Mouse (Mus musculus) stomach, postnatal 0 days (tissue): Measurements from ENCODE around the gene Acer3.

Experiments
- CTCF ChIP-seq: IDR thresholded peaks from 2 replicates; pipeline ENCODE4 v1.5.1; 2016; ENCODE audit warnings: antibody characterized with exemption, low read depth, mild to moderate bottlenecking, moderate library complexity
- EP300 ChIP-seq: optimal IDR thresholded peaks from 2 replicates; pipeline ENCODE3; 2016; ENCODE audit warnings: antibody characterized with exemption

DNA sequence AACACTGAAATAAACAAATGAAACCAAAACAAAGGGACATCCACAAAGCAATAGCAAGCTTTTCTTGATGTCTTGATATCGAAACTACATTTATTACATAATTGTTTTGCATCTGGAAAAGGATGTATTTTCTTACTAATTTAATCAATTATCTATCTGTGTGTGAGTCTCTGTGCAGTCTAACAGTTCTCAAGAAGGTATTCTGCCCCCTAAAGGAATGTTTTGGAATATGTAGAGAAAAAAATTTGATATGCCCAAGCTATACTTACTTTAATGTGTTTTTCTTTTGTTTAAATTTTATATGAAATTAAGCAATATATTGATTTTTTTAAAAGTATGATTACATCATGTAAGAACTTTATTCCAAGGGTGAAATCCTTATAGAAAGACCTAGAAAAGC, 130.4 kb downstream of the Acer3 start:
- no peak for TF ChIP-seq EP300
- TF ChIP-seq CTCF: peak; percentile 51
